Mouse (Mus musculus): ENCODE measurements around the gene Vgll4. TPM values are rescaled to one million over a fixed set of nuclear protein-coding genes. Genes with fewer than 3 reads are reported as not detected.

The Vgll4 gene
- polyA plus RNA-seq, 1 experiment: 36.4 TPM

DNA sequence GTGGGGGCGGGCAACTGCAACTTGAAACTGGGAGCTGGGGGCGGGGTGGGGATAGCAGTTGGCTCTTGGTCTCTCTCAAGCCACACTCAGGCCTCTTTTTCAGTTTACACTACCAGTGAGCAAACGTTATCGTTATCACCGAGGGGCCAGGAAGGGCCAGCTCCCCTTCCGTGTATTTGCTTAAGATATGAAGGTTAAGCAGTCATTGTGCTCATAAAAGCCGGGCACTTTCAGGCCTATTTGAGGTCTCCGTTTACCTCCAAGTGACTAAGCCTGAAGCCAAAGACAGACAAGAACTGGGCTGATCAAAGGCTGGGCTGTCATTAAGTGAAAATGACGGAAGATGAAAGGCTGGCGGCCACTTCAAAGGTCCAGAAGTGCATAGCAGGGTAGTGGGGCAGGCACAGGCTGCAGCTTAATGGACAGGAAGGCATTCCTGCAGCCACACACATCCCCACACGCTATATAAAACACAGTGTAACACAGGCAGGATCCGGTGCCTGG, 68.4 kb downstream of the Vgll4 start:
- TF ChIP-seq CTCF (IDR thresholded peaks at IDR 0.05; ENCODE audit: borderline replicate concordance, insufficient read depth, low read length): no peak
- H3K4me1 ChIP-seq (ENCODE audit: control insufficient read depth, insufficient read depth, low read length): peaks cover 15% of the 10 kb centered on the region
- H3K4me3 ChIP-seq (ENCODE audit: insufficient read depth, low read length): no peak overlapping the region
- peak overlapping the region; percentile 55 for H3K27ac ChIP-seq (ENCODE audit: insufficient read depth, low read length)

DNA sequence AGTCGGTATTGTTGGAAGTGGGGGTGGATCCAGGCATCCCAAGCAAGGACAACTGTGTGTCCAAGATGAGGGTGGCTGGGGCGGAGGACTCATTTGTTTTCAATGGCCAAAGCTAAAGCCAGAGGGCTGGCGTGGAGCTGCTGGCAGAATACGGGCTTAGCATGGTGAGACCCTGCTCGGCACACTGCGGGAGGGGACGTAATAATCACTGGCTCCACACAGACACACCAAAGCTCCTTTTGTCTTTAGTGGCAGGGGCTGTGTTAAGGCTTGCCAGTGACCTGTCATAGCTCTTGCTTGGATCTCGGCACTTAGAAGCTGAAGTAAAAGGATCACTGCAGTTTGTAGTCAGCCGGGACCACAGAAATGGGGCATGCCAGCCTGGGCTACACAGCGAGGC, 69.6 kb downstream of the Vgll4 start:
- TF ChIP-seq POLR2A (IDR thresholded peaks at IDR 0.05; ENCODE audit: low read depth, low read length) (no peak), CTCF (IDR thresholded peaks at IDR 0.05; ENCODE audit: borderline replicate concordance, insufficient read depth, low read length) (no peak)
- peak overlapping the region; percentile 70 for H3K27ac ChIP-seq (ENCODE audit: insufficient read depth, low read length)
- peaks cover 12% of the 10 kb centered on the region for H3K4me1 ChIP-seq (ENCODE audit: control insufficient read depth, insufficient read depth, low read length)
- H3K4me3 ChIP-seq (ENCODE audit: insufficient read depth, low read length): 0 out of 2 replicates have a peak overlapping the region, but pooled peaks have one; percentile 6

DNA sequence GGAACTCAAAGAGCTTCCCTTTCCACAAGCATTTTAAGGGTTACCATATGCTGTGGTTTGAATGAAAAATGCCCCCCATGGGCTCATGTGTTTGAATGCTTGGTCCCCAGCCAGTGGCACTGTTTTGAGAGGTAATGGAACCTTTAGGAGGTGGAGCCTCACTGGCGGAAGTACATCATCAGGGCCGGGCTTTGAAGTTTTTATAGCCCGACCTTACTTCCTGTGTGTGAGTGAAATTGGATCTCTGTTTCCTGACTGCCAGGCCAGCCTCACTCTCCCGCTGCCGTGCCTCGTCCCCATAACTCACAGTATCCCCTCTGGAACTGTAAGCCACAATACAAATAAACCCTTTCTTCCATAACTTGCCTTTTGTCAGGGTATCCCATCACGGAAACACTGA, 70.1 kb downstream of the Vgll4 start:
- 0 out of 2 replicates have a peak overlapping the region, but pooled peaks have one; percentile 6 for H3K4me3 ChIP-seq (ENCODE audit: insufficient read depth, low read length)
- H3K27ac ChIP-seq (ENCODE audit: insufficient read depth, low read length): peak overlapping the region; percentile 70
- TF ChIP-seq POLR2A (IDR thresholded peaks at IDR 0.05; ENCODE audit: low read depth, low read length) (peak; percentile 32; the same call in 1 of the 2 replicates), CTCF (IDR thresholded peaks at IDR 0.05; ENCODE audit: borderline replicate concordance, insufficient read depth, low read length) (no peak)
- H3K4me1 ChIP-seq (ENCODE audit: control insufficient read depth, insufficient read depth, low read length): peaks cover 10% of the 10 kb centered on the region

DNA sequence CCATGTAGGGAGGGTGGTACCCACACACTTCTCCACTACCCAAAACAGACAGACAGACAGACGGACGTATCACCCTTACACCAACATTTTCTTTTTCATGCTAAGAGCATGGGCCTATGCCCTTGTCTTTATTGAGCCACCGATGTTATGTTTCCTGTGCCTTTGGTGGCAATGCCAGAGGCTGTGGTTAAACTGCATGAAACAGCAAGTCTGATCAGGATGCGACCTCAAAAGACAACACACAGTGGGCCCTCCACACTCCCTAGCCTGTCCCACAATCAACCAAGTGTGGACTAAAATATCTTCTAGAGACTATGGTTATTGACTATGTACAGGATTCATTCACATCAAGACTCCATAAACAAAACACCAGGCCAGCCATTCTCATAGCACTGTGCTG, 70.8 kb downstream of the Vgll4 start:
- H3K4me1 ChIP-seq (ENCODE audit: control insufficient read depth, insufficient read depth, low read length): peaks cover 10% of the 10 kb centered on the region
- TF ChIP-seq POLR2A (IDR thresholded peaks at IDR 0.05; ENCODE audit: low read depth, low read length) (no peak), CTCF (IDR thresholded peaks at IDR 0.05; ENCODE audit: borderline replicate concordance, insufficient read depth, low read length) (no peak)
- H3K27ac ChIP-seq (ENCODE audit: insufficient read depth, low read length): no peak overlapping the region
- H3K4me3 ChIP-seq (ENCODE audit: insufficient read depth, low read length): no peak overlapping the region

DNA sequence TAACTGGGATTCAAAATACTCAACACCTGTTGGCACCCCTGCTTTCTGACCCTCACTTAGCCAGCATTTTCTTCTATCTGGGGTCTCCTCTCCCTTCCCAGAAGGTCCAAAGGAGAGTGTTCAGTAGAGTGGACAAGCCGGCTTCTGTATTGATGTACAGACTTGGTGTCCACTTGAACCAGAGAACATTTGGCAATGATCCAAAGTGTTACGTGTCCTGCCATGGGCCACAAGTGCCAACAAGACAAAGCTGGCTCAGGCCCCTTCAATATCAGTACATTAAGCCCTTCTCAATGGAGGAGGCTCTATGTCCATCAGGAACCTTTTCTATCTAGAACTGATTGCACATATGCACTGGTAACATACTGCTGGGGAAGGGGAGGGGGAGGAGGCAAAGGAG, 73.5 kb downstream of the Vgll4 start:
- Histone ChIP-seq H3K27ac (ENCODE audit: insufficient read depth, low read length) (no peak overlapping the region), H3K4me1 (ENCODE audit: control insufficient read depth, insufficient read depth, low read length) (peaks cover 5% of the 10 kb centered on the region), H3K4me3 (ENCODE audit: insufficient read depth, low read length) (no peak overlapping the region)
- TF ChIP-seq POLR2A (IDR thresholded peaks at IDR 0.05; ENCODE audit: low read depth, low read length): no peak
- no peak for TF ChIP-seq CTCF (IDR thresholded peaks at IDR 0.05; ENCODE audit: borderline replicate concordance, insufficient read depth, low read length)

DNA sequence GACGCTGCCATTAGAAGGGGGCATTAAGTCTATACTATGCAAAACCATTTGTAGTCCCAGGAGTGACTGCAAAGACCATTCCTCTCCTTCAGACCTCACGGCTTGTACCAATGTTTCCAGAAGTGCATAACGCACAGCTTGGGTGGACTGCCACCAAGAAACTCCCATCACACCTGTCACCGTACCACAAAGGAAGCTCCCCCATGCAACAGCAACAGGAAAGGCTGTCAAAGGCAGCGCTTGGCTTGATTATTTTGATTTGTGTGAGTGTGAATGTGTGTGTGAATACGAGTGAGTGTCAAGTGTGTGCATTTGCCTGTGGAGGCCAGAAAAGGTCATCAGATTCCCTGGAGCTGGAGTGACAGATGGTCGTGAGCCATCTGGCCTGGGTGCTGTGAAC, 74.6 kb downstream of the Vgll4 start:
- H3K27ac ChIP-seq (ENCODE audit: insufficient read depth, low read length): no peak overlapping the region
- peaks cover 11% of the 10 kb centered on the region for H3K4me1 ChIP-seq (ENCODE audit: control insufficient read depth, insufficient read depth, low read length)
- H3K4me3 ChIP-seq (ENCODE audit: insufficient read depth, low read length): no peak overlapping the region
- no peak for TF ChIP-seq CTCF (IDR thresholded peaks at IDR 0.05; ENCODE audit: borderline replicate concordance, insufficient read depth, low read length)
- no peak for TF ChIP-seq POLR2A (IDR thresholded peaks at IDR 0.05; ENCODE audit: low read depth, low read length)

DNA sequence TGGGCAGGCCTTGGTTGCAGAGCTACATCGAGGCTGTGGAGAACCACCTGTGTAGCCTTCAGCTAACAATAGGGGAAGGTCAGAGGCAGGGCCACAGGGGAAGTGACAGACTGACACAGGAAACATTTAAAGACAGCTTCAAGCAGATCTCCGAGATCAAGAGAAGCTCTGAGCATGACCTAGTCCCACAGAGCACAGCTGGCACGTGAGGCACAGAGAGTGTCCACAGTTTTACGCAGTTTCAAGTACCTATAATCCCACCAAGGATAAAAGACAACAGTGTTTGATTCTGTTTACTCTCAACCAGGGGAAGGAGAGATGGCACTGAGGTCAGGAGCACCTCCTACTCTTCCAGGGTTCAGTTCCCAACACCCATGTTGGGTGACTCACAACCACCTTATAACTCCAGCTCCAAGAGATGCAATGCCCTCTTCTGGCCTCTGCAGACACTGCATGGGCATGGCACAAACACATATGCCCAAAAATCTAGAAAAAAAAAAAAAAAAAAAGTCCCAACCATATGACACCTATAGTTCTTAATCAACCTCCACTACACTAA, 75.2 kb downstream of the Vgll4 start:
- H3K27ac ChIP-seq (ENCODE audit: insufficient read depth, low read length): no peak overlapping the region
- peaks cover 11% of the 10 kb centered on the region for H3K4me1 ChIP-seq (ENCODE audit: control insufficient read depth, insufficient read depth, low read length)
- TF ChIP-seq CTCF (IDR thresholded peaks at IDR 0.05; ENCODE audit: borderline replicate concordance, insufficient read depth, low read length): no peak
- TF ChIP-seq POLR2A (IDR thresholded peaks at IDR 0.05; ENCODE audit: low read depth, low read length): no peak
- no peak overlapping the region for H3K4me3 ChIP-seq (ENCODE audit: insufficient read depth, low read length)

DNA sequence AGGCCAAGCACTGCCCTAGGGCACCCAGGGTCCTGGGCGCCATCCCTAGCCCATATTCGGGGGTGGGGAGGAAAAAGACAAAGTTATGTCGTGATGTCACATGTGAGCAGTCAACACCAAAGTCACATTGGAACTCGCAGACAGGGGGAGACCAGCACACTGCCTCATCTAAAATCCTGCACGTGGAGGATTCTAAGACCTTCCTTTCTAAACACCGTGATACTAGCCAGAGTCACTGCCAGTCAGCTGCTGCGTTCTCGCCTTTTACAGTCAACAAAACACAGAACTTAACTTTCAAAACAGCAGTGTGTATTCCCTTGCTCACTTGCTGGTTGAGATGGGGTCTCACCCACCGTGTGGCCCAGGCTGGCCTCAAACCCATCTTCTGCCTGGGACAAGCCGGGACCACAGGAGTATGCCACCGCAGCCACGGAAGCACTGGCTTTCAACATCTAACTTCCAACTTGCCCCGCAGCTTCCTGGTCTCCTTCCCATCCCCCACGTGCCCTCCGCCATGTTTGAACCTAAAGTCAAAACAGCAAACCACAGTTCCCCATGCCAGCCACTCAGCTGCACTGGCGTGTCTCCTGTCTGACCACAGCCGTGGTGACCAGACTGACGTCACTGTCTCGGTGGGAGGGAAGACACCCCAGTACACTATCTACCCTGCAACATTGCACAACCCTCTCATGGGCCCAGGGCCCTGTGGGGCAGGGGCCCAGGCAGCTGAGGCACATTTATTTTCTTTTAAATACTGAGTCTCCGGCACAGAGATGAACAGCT, 76.2 kb downstream of the Vgll4 start:
- Histone ChIP-seq H3K4me1 (ENCODE audit: control insufficient read depth, insufficient read depth, low read length) (peaks cover 15% of the 10 kb centered on the region), H3K4me3 (ENCODE audit: insufficient read depth, low read length) (no peak overlapping the region), H3K27ac (ENCODE audit: insufficient read depth, low read length) (no peak overlapping the region)
- TF ChIP-seq CTCF (IDR thresholded peaks at IDR 0.05; ENCODE audit: borderline replicate concordance, insufficient read depth, low read length) (no peak), POLR2A (IDR thresholded peaks at IDR 0.05; ENCODE audit: low read depth, low read length) (no peak)

DNA sequence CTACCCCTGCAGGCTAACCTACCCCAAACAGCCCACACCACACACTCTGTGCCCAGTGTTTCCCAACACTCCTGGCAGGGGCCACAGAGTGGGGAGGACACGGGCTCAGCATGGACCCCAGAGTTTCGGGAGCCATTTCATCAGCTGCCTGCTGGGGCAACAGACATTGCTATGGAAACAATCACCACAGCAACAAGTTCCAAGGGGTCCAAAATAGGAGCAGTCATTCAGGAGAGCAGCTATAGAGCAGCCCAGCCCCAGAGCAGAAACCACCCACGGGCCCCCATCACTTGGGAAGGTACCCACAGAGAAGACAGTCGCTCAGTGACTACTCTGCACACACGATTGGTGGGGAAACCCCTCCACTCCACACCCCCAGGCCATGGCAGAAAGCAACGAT, 77.4 kb downstream of the Vgll4 start:
- TF ChIP-seq CTCF (IDR thresholded peaks at IDR 0.05; ENCODE audit: borderline replicate concordance, insufficient read depth, low read length): no peak
- no peak for TF ChIP-seq POLR2A (IDR thresholded peaks at IDR 0.05; ENCODE audit: low read depth, low read length)
- H3K4me3 ChIP-seq (ENCODE audit: insufficient read depth, low read length): no peak overlapping the region
- H3K4me1 ChIP-seq (ENCODE audit: control insufficient read depth, insufficient read depth, low read length): peaks cover 19% of the 10 kb centered on the region
- H3K27ac ChIP-seq (ENCODE audit: insufficient read depth, low read length): peak overlapping the region; percentile 42

DNA sequence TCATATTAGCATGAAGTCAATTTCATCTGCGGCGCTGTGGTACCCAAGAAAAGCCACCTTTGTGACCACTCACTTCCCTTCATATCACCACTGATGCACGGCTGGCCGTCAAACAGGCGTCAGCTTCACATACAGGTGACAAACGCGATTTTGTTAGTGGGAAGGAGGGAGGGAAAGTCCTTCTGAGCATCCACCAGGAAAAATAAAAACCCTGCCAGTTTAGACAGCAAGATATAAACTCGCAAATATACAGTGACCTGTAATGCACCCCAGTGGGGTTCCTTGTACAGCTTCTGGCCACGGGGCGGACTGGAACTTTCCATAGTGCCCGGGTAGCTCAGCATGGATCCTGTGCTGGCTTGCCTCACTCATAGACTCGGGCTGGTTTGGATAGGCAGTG, 78.0 kb downstream of the Vgll4 start:
- H3K4me1 ChIP-seq (ENCODE audit: control insufficient read depth, insufficient read depth, low read length): peaks cover 19% of the 10 kb centered on the region
- no peak for TF ChIP-seq CTCF (IDR thresholded peaks at IDR 0.05; ENCODE audit: borderline replicate concordance, insufficient read depth, low read length)
- TF ChIP-seq POLR2A (IDR thresholded peaks at IDR 0.05; ENCODE audit: low read depth, low read length): no peak
- H3K4me3 ChIP-seq (ENCODE audit: insufficient read depth, low read length): no peak overlapping the region
- H3K27ac ChIP-seq (ENCODE audit: insufficient read depth, low read length): peak overlapping the region; percentile 42
